27 mouse cellular contexts compared by ENCODE assay signal in genomic region chr8:47859259-47859658, GRCm38 (mm10). TPM values are rescaled to one million over a fixed set of nuclear protein-coding genes. Genes with fewer than 3 reads are reported as not detected.
A peak's percentile ranks its signal among the peaks of the same experiment; 100 is the strongest.
DNase-seq lines count a peak whose midpoint lies in the region; ATAC-seq lines count a peak whose summit lies in the region.
"Had no signal": no experiment of that assay in that cellular context is flagged by ENCODE, and none has a peak within 500 bp of the region (broad histone marks: within the 10 kb centered on the region; RNA-seq: fewer than 3 reads in every experiment).

No protein-coding gene starts in this region.

- no peaks in the 10 kb centered on the region; the same call in 1 of the 2 replicates for H3K4me1 ChIP-seq in midbrain, embryonic 13.5 days (replicated peaks)
- no peaks in the 10 kb centered on the region for H3K4me1 ChIP-seq in midbrain, embryonic 14.5 days (ENCODE audit: control insufficient read depth, insufficient read depth, low read length)
- 0 out of 2 replicates have a peak, but pooled peaks cover 5% of the 10 kb centered on the region for H3K4me1 ChIP-seq in neural tube, embryonic 13.5 days (replicated peaks)
- H3K4me1 ChIP-seq: heart, embryonic 15.5 days had no signal

- no peak for ATAC-seq in midbrain, embryonic 13.5 days
- no peak for ATAC-seq in midbrain, embryonic 14.5 days (ENCODE audit: low FRiP score, low TSS enrichment)
- peak; percentile 11; the same call in 1 of the 2 replicates for ATAC-seq in neural tube, embryonic 13.5 days (ENCODE audit: low read depth)
- ATAC-seq: activated CD4-positive, CD25-positive, alpha-beta regulatory T cell, adult 4 months; intestine, embryonic 16.5 days had no signal

- H3K9ac ChIP-seq in midbrain, embryonic 13.5 days (replicated peaks): no peak overlapping the region
- H3K9ac ChIP-seq in midbrain, embryonic 14.5 days (replicated peaks; ENCODE audit: low read length): no peak overlapping the region
- no peak overlapping the region for H3K9ac ChIP-seq in neural tube, embryonic 13.5 days
- H3K9ac ChIP-seq: heart, embryonic 15.5 days had no signal

- 93% methylated on average over 12 of the region's 12 CpGs for WGBS in midbrain, embryonic 13.5 days
- WGBS in midbrain, embryonic 14.5 days: 91% methylated on average over 12 of the region's 12 CpGs
- WGBS in neural tube, embryonic 13.5 days: 87% methylated on average over 12 of the region's 12 CpGs

- H3K4me3 ChIP-seq in midbrain, embryonic 13.5 days (replicated peaks): no peak overlapping the region
- no peak overlapping the region for H3K4me3 ChIP-seq in midbrain, embryonic 14.5 days (replicated peaks; ENCODE audit: low read depth, low read length)
- H3K4me3 ChIP-seq in neural tube, embryonic 13.5 days: no peak overlapping the region
- H3K4me3 ChIP-seq: heart, adult 2 months; heart, embryonic 15.5 days had no signal

- no peaks in the 10 kb centered on the region for H3K27me3 ChIP-seq in midbrain, embryonic 13.5 days
- no peaks in the 10 kb centered on the region for H3K27me3 ChIP-seq in midbrain, embryonic 14.5 days (ENCODE audit: control insufficient read depth, insufficient read depth, low read length)
- no peaks in the 10 kb centered on the region for H3K27me3 ChIP-seq in neural tube, embryonic 13.5 days
- H3K27me3 ChIP-seq: heart, embryonic 15.5 days had no signal

- peak overlapping the region; percentile 11; the same call in 1 of the 2 replicates for H3K27ac ChIP-seq in midbrain, embryonic 13.5 days
- no peak overlapping the region for H3K27ac ChIP-seq in midbrain, embryonic 14.5 days (replicated peaks; ENCODE audit: low read depth, low read length)
- H3K27ac ChIP-seq in neural tube, embryonic 13.5 days (replicated peaks): peak overlapping the region; percentile 57; the same call in 1 of the 2 replicates
- H3K27ac ChIP-seq: heart, adult 2 months; heart, embryonic 15.5 days had no signal

- peaks cover 28% of the 10 kb centered on the region for H3K36me3 ChIP-seq in midbrain, embryonic 13.5 days
- H3K36me3 ChIP-seq in midbrain, embryonic 14.5 days (ENCODE audit: control insufficient read depth, insufficient read depth, low read length): peaks cover 12% of the 10 kb centered on the region; the same call in 1 of the 2 replicates
- peaks cover 45% of the 10 kb centered on the region for H3K36me3 ChIP-seq in neural tube, embryonic 13.5 days

- no peak overlapping the region for H3K4me2 ChIP-seq in midbrain, embryonic 13.5 days (replicated peaks)
- H3K4me2 ChIP-seq in midbrain, embryonic 14.5 days (ENCODE audit: low read length): no peak overlapping the region
- H3K4me2 ChIP-seq in neural tube, embryonic 13.5 days: peak overlapping the region; percentile 20; the same call in 1 of the 2 replicates
- H3K4me2 ChIP-seq: heart, embryonic 15.5 days had no signal

- H3K9me3 ChIP-seq in midbrain, embryonic 13.5 days: no peaks in the 10 kb centered on the region
- no peaks in the 10 kb centered on the region for H3K9me3 ChIP-seq in midbrain, embryonic 14.5 days (ENCODE audit: control insufficient read depth, low read length)
- no peaks in the 10 kb centered on the region for H3K9me3 ChIP-seq in neural tube, embryonic 13.5 days
- H3K9me3 ChIP-seq: G1E; heart, embryonic 15.5 days had no signal

- peak; percentile 39 to 68 for DNase-seq in frontal cortex, postnatal 36 days (ENCODE audit: low spot score in 2 of 2)
- no peak for DNase-seq in frontal cortex, postnatal 10 days (ENCODE audit: low spot score in 2 of 2)
- no peak for DNase-seq in midbrain, embryonic 14.5 days
- DNase-seq in telencephalon, adult 2 months (ENCODE audit: low read depth, low spot score): peak; percentile 59
- DNase-seq in adipocyte (ENCODE audit: low spot score): no peak
- DNase-seq: adrenal gland, postnatal 14 days; cerebellum, adult 11 months; cerebellum, postnatal 14 days; embryo, embryonic 11 days; gastrocnemius, postnatal 14 days; heart, adult 2 months; heart, postnatal 4 days; kidney, postnatal 36 days; layer of hippocampus, adult 9-11 months; liver; lung, postnatal 10 days; thymus, postnatal 14 days had no signal

RNA-seq across cellular contexts. Expression of gene Cldn22, which starts 35.0 kb away (rescaled TPM):
- not detected in 2 replicates for polyA plus RNA-seq in midbrain, embryonic 13.5 days (2015; fragmentation: Nextera tagmentation; extraction: Ambion mirVana)
- not detected in 2 replicates for polyA plus RNA-seq in midbrain, embryonic 14.5 days (2014; fragmentation: Nextera tagmentation; extraction: Ambion mirVana)
- not detected in 2 replicates for polyA plus RNA-seq in neural tube, embryonic 13.5 days (2015; fragmentation: Nextera tagmentation; extraction: Ambion mirVana)
- polyA plus RNA-seq: embryonic facial prominence, embryonic 14.5 days; G1E; heart, embryonic 15.5 days; intestine, embryonic 16.5 days; kidney, embryonic 14.5 days; liver, embryonic 16.5 days; midbrain, postnatal 0 days had no signal

RNA-seq across cellular contexts. Expression of gene Cldn24, which starts 37.3 kb away (rescaled TPM):
- not detected in 2 replicates for polyA plus RNA-seq in midbrain, embryonic 13.5 days (2015; fragmentation: Nextera tagmentation; extraction: Ambion mirVana)
- polyA plus RNA-seq in midbrain, embryonic 14.5 days (2014; fragmentation: Nextera tagmentation; extraction: Ambion mirVana): not detected in 2 replicates
- polyA plus RNA-seq in neural tube, embryonic 13.5 days (2015; fragmentation: Nextera tagmentation; extraction: Ambion mirVana): not detected in 2 replicates
- polyA plus RNA-seq: activated CD4-positive, CD25-positive, alpha-beta regulatory T cell, adult 4 months; embryonic facial prominence, embryonic 14.5 days; G1E; heart, adult 2 months; heart, embryonic 15.5 days; intestine, embryonic 16.5 days; kidney, embryonic 14.5 days; liver, embryonic 16.5 days; midbrain, postnatal 0 days had no signal

Comparison
In these comparisons a context has a peak if more than half of its experiments do, and no peak if none do; other contexts are left out.
1. DNase-seq: peak in frontal cortex, postnatal 36 days (2 of 2) and telencephalon, adult 2 months (single experiment); none in frontal cortex, postnatal 10 days (0 of 2), midbrain, embryonic 14.5 days (single experiment) and adipocyte (single experiment).